Mouse (Mus musculus) brain, adult 2 months (tissue): ENCODE data around the gene Trappc3l.

Experiments
- DNase-seq: peaks from one replicate; pipeline ENCODE4 v3.0.0; 2011; ENCODE audit warnings: low read depth, low spot score

Gene Trappc3l

DNA sequence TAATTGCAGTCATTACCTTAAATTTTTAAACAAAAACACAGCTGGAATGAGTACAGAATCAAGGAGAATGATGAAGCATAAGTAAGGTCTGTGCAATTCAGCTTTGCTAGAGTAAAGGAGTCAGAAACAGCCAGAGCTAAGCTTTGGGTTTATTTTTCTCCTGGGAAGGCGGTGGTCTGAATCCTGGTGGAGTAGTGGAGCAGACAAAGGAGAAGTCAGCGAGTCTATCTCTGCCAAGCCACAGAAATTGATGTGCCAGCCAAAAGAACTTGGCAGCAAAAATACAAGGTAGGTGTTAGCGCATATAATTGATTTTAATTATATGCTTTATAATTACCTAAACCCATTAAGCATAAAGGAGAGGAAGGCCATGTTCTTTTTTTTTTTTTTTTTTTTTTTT lies at the start of gene Trappc3l:
Gene Trappc3l, plus strand, starts transcription at position 197 of the 400 bp plus-strand sequence.
- DNase-seq, result peak; percentile 27

GRCm38 (mm10) chr10:33996686-33997085 lies 40.7 kb upstream of the Trappc3l start:
- peak; percentile 58 for DNase-seq

GRCm38 (mm10) chr10:33998397-33998796 lies 39.0 kb upstream of the Trappc3l start:
- no peak for DNase-seq

DNA sequence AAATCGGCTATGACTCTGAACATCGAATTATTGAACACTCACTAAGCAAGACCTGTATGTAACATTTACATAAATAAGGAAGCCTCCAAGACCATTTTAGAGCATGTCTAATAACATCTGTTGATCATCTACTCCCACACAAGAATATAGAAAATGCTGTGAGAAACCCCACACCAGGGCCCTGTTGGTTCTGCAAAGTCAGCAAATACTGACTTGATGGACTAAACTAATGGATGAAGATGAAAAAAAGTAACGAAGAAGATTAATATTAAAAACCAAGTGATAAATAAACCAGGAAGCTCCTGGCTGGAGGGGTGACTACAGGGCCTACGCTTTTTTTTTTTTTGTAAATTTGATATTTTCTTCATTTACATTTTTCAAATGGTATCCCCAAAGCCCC lies 24.8 kb upstream of the Trappc3l start:
- no peak for DNase-seq

DNA sequence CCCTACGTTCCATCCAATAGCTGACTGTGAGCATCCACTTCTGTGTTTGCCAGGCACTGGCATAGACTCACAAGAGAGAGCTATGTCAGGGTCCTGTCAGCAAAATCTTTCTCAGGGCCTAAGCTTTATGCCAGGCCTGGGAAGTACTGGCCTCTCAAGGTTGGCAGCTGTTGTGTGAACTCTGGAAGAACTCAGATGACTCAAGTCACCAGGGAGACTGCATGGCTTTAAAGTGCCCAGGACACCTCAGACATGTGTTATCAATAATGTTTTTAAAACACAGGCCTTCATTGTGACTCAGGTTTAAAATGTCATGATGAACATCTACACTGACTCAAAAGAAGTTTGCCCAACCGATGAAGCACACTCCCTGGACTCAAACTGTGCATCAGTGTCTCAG lies 24.2 kb upstream of the Trappc3l start:
- no peak for DNase-seq

- DNase-seq, result peak; percentile 58
Observed at GRCm38 (mm10) chr10:34018746-34019301, 18.6 kb upstream of the Trappc3l start.

DNA sequence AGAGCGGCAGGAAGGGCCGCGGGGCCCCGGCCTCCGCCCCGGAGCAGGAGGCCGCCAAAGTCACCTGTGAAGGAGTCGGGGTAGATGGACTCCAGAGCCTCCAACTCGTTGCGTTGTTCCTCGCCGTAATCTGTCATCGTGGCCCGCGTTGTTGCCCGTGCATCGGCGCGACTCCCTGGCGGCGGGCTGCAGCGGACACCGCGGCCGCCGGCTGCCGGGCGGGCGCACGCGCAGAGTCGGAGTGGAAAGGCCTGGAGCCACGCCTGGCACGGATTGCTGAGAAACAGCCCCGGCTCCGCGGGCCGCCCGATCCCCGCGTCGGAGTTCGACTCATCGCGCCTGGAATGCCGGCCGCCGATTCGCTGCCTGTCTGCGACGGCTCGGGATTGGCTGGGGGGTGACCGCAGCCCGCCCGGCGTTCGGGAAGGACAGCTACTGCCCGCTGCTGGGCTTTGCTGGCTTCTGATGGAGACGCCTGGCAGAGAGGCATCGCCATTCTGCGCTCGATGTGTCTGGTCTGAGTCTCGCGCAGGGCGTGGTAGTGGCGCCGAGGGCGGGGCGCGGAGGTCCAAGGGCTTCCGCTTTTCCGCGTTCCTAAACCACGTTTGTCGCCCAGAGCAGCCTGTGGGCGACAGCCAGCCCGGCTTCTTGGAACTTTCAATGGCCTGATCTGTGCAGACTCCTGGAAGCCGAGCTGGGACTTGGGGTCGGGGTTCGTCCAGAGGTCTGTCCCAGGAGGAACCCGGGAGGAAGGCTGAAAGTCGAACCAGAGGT lies 17.9 kb upstream of the Trappc3l start, which contains the start of gene Rwdd1:
Gene Rwdd1, minus strand, starts transcription at position 323 of the 774 bp plus-strand sequence.
- peak; percentile 99 for DNase-seq

DNA sequence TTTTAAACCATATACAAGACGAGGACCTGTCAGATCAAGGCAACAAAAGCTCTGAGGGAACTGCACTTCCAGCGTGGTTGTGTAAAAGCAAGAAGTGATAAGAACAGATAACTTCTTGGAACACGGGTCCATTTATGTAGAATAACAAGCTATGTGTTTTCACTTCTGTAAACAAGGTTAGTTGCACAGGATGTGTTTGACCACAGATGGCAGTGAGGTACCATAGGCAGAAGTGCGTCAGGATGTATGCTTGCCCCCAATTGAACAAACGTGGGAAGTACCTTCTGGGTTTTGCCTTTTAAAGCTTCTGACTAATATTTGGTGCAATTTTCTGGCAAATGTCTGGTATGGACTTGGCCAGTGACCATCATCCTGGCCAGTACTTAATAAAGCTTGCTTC lies 7.1 kb upstream of the Trappc3l start:
- DNase-seq, result no peak

- DNase-seq, result peak; percentile 88
Observed at GRCm38 (mm10) chr10:34033630-34034305, 3.6 kb upstream of the Trappc3l start.

GRCm38 (mm10) chr10:34036587-34036986 lies 810 bp upstream of the Trappc3l start:
- peak; percentile 69 for DNase-seq

GRCm38 (mm10) chr10:34044210-34044609 lies 6.8 kb downstream of the Trappc3l start, which contains the start of gene Calhm4:
Calhm4 (minus strand) TSS chr10:34044310.
- no peak for DNase-seq

- DNase-seq, result no peak
Observed at GRCm38 (mm10) chr10:34053987-34054386, 16.6 kb downstream of the Trappc3l start.

GRCm38 (mm10) chr10:34066591-34066990 lies 29.2 kb downstream of the Trappc3l start:
- no peak for DNase-seq

GRCm38 (mm10) chr10:34069606-34070005 lies 32.2 kb downstream of the Trappc3l start:
- no peak for DNase-seq

- DNase-seq, result peak; percentile 29
Observed at GRCm38 (mm10) chr10:34070999-34071492, 33.6 kb downstream of the Trappc3l start.

- DNase-seq, result no peak
Observed at GRCm38 (mm10) chr10:34071650-34072049, 34.3 kb downstream of the Trappc3l start.

DNA sequence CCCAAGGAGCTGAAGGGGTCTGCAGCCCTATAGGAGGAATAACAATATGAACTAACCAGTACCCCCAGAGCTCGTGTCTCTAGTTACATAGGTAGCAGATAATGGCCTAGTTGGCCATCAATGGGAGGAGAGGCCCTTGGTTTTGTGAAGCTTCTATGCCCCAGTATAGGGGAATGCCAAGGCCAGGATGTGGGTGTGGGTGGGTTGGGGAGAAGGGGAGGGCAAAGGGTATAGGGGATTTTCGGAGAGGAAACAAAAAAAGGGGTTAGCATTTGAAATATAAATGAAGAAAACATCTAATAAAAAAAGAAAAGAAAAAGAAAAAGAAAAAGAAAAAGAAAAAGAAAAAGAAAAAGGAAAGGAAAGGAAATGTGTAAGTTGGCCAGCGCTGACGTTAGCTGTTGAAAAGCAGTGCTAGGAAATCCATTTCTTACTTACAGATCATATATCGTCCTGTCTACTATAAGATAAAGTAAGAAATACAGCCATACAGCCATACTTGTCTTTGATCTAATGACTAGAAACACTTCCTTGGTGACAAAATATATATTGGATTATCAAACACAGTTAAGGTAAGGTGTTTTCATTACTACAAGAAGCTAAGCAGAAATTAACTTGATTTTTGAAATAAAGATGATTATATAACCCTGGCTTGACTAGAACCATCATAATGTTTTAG lies 37.3 kb downstream of the Trappc3l start:
- DNase-seq, result no peak

DNA sequence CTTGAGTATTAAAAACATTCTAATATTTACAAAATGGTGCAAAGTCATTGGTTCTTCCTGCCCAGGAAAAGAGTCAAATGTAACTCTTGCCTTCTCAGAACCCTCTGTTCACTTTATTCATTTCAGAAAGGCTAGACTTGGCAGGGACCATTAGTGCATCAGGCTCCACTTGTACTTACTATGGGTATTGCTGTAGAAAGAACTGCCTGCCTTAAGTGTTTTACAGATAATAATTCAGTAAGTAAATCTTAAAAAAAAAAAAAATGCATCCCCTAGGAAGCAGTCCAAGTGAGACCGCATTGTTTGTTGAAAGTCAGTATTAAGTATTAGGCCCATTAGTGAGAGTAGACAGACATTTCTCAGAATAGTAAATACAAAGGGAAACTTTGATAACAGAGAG lies 49.1 kb downstream of the Trappc3l start:
- no peak for DNase-seq

- no peak for DNase-seq
Observed at GRCm38 (mm10) chr10:34088515-34088914, 51.1 kb downstream of the Trappc3l start.

DNA sequence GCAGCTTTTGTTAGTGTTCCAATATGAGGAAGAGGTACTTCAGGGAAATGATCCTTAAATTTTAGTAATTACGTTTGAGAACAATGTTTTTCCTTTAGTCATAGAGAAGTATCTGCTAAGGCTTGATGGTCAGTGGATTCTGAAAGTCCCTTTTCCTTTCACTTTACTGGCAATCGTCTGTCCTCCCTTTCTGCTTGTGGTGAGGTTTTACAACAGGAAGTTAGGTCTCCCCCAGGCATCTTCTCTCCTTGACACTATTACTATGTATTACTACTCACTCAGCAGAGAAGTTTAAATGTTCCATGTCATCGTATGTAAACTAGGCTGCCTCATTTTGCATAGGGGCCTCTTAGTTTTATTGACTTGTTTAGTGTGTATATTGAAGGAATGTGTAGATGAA lies 52.1 kb downstream of the Trappc3l start:
- no peak for DNase-seq

GRCm38 (mm10) chr10:34090481-34090880 lies 53.1 kb downstream of the Trappc3l start:
- DNase-seq, result no peak

- DNase-seq, result peak; percentile 92
Observed at GRCm38 (mm10) chr10:34091888-34092287, 54.5 kb downstream of the Trappc3l start.
